Mouse (Mus musculus): ENCODE data around the gene Ptbp2. TPM values are rescaled to one million over a fixed set of nuclear protein-coding genes. Genes with fewer than 3 reads are reported as not detected.

Gene Ptbp2
- polyA plus RNA-seq, 1 experiment = 89.1 TPM

DNA sequence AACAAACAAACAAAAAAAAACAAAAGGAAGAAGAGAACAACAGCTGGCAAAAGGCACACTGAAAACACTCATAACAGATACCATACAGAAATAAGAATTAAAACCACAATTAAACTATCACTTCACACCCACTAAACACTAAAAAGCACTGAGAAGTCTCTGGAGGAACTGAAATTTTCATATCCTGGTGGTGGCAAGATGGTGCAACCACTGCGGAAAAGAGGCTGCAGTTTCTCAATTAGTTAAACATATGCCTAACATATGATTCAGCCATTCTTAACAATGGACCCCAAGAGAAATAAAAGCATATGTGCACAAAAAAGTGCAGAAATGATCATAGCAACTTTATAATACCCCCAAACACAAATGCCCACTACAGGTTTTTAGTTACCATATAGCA lies 5.0 kb downstream of the Ptbp2 start:
- no peak for DNase-seq
- TF ChIP-seq POLR2A (IDR thresholded peaks at IDR 0.05; ENCODE audit: borderline replicate concordance, insufficient read depth, low read length) (no peak), CTCF (IDR thresholded peaks at IDR 0.05; ENCODE audit: borderline replicate concordance, insufficient read depth, low read depth, low read length) (no peak)
- H3K27ac ChIP-seq (ENCODE audit: insufficient read depth, low read length) = no peak overlapping the region
- no peak overlapping the region for H3K4me3 ChIP-seq (replicated peaks; ENCODE audit: insufficient read depth, low read depth, low read length)
- 93% methylated on average over 1 of the region's 1 CpGs for WGBS
- no peaks in the 10 kb centered on the region for H3K27me3 ChIP-seq (ENCODE audit: control insufficient read depth, insufficient read depth, low read length)
- peaks cover 4% of the 10 kb centered on the region; the same call in 1 of the 2 replicates for H3K4me1 ChIP-seq (ENCODE audit: control insufficient read depth, insufficient read depth, low read length)

DNA sequence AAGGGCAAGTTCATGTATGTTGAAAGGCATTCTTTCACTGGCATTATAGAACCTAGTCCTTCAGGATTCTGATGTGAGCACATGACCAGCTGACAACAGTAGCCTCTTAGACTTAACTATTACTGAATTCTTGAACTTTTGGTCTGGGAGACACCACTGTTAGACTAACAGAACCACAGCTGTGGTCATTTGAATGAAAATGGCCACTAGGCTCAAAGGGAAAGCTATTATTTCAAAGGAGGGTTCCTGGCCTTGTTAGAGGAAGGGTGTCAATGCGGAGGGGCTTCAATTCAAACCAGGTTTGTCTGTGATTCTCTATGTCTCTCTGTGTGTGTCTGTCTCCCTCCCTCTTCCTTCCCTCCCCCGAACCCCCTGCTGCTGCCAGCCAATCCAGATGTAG lies 5.8 kb downstream of the Ptbp2 start:
- 69% methylated on average over 2 of the region's 2 CpGs for WGBS
- no peaks in the 10 kb centered on the region for H3K27me3 ChIP-seq (ENCODE audit: control insufficient read depth, insufficient read depth, low read length)
- no peak overlapping the region for H3K4me3 ChIP-seq (replicated peaks; ENCODE audit: insufficient read depth, low read depth, low read length)
- H3K27ac ChIP-seq (ENCODE audit: insufficient read depth, low read length) = no peak overlapping the region
- no peak for TF ChIP-seq CTCF (IDR thresholded peaks at IDR 0.05; ENCODE audit: borderline replicate concordance, insufficient read depth, low read depth, low read length)
- TF ChIP-seq POLR2A (IDR thresholded peaks at IDR 0.05; ENCODE audit: borderline replicate concordance, insufficient read depth, low read length) = no peak
- no peak for DNase-seq
- peaks cover 4% of the 10 kb centered on the region; the same call in 1 of the 2 replicates for H3K4me1 ChIP-seq (ENCODE audit: control insufficient read depth, insufficient read depth, low read length)

DNA sequence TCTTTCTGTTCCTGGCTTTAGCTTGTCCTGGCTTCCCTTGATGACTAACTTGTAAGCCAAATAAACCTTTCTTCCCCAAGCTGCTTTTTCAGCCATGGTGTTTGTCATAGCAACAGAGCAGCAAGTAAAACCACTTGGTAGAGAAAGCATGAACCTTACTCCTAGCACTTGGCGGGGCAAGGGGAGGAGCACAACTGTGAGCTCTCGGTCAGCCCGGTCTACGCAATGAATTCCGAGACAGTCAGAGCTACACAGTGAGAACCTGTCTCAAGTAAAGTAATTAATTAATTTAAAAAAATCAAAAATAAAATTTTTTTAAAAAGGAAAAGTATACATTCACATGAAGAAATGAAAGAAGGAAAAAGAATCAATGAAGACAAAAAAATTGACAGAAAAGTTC lies 8.1 kb downstream of the Ptbp2 start:
- H3K27ac ChIP-seq (ENCODE audit: insufficient read depth, low read length) = no peak overlapping the region
- no peak for TF ChIP-seq POLR2A (IDR thresholded peaks at IDR 0.05; ENCODE audit: borderline replicate concordance, insufficient read depth, low read length)
- TF ChIP-seq CTCF (IDR thresholded peaks at IDR 0.05; ENCODE audit: borderline replicate concordance, insufficient read depth, low read depth, low read length) = no peak
- no peak for DNase-seq
- H3K27me3 ChIP-seq (ENCODE audit: control insufficient read depth, insufficient read depth, low read length) = no peaks in the 10 kb centered on the region
- H3K4me1 ChIP-seq (ENCODE audit: control insufficient read depth, insufficient read depth, low read length) = peaks cover 7% of the 10 kb centered on the region; the same call in 1 of the 2 replicates
- WGBS = 87% methylated on average over 5 of the region's 5 CpGs
- no peak overlapping the region for H3K4me3 ChIP-seq (replicated peaks; ENCODE audit: insufficient read depth, low read depth, low read length)

DNA sequence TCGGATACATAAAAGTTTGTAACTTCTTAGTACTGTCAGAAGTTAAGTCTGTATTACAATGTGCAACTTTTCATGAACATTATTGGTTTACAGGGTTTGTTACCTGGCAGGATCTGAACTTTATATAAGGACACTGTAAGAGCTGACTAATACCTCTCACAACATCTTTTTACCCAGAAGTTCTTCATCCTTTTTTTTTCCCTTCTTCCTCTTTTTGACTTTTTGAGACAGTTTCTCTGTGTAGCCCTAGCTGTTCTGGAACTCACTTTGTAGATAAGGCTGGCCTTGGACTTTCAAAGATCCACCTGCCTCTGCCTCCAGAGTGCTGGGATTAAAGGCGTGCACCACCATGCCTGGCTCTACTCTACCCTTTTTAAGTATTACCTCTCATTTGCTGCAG lies 11.5 kb downstream of the Ptbp2 start:
- WGBS = 91% methylated on average over 2 of the region's 2 CpGs
- Histone ChIP-seq H3K27ac (ENCODE audit: insufficient read depth, low read length) (no peak overlapping the region), H3K27me3 (ENCODE audit: control insufficient read depth, insufficient read depth, low read length) (no peaks in the 10 kb centered on the region), H3K4me3 (replicated peaks; ENCODE audit: insufficient read depth, low read depth, low read length) (no peak overlapping the region), H3K4me1 (ENCODE audit: control insufficient read depth, insufficient read depth, low read length) (peaks cover 4% of the 10 kb centered on the region; the same call in 1 of the 2 replicates)
- DNase-seq = no peak
- TF ChIP-seq POLR2A (IDR thresholded peaks at IDR 0.05; ENCODE audit: borderline replicate concordance, insufficient read depth, low read length) (no peak), CTCF (IDR thresholded peaks at IDR 0.05; ENCODE audit: borderline replicate concordance, insufficient read depth, low read depth, low read length) (no peak)

DNA sequence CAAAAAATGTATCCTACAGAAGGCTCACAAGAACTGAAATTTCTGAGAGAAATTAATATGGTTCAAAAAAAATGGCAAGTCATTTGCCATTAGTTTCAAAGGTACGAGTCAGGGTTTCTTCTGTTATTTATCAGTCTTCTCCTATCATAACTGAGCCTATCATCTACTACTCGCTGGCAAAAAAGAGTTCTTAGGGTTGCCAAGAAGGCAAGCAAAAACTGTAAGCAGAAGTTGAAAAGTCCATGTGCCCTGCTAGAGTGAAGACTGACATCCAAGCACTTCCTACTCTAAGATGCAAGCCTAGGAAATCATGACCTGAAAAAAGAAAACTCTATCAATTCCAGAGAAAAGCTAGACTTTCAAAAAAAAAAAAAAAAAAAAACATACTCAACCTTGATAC lies 20.5 kb downstream of the Ptbp2 start:
- no peaks in the 10 kb centered on the region for H3K4me1 ChIP-seq (ENCODE audit: control insufficient read depth, insufficient read depth, low read length)
- 58% methylated on average over 2 of the region's 2 CpGs for WGBS
- no peak overlapping the region for H3K4me3 ChIP-seq (replicated peaks; ENCODE audit: insufficient read depth, low read depth, low read length)
- H3K27ac ChIP-seq (ENCODE audit: insufficient read depth, low read length) = no peak overlapping the region
- no peak for DNase-seq
- TF ChIP-seq CTCF (IDR thresholded peaks at IDR 0.05; ENCODE audit: borderline replicate concordance, insufficient read depth, low read depth, low read length) (no peak), POLR2A (IDR thresholded peaks at IDR 0.05; ENCODE audit: borderline replicate concordance, insufficient read depth, low read length) (no peak)
- H3K27me3 ChIP-seq (ENCODE audit: control insufficient read depth, insufficient read depth, low read length) = no peaks in the 10 kb centered on the region

DNA sequence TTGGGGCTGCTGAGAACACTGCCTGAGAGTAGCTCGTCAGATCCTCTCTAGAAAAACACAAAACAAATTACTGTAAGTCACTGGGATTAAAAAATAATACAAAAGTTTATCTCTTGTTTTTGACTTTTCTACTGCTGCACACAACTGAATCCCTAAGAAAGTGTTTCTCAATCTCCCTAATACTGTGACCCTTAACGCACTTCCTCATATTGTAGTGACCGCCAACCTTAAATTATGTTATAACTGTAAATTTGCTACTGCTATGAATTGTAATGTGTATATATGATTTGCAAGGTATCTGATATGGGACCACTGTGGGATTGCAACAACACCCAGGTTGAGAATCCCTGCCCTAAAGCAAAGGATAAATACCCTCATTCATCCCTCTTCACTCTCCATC lies 22.5 kb downstream of the Ptbp2 start:
- Histone ChIP-seq H3K4me1 (ENCODE audit: control insufficient read depth, insufficient read depth, low read length) (no peaks in the 10 kb centered on the region), H3K4me3 (replicated peaks; ENCODE audit: insufficient read depth, low read depth, low read length) (no peak overlapping the region), H3K27me3 (ENCODE audit: control insufficient read depth, insufficient read depth, low read length) (no peaks in the 10 kb centered on the region), H3K27ac (ENCODE audit: insufficient read depth, low read length) (no peak overlapping the region)
- TF ChIP-seq CTCF (IDR thresholded peaks at IDR 0.05; ENCODE audit: borderline replicate concordance, insufficient read depth, low read depth, low read length) = no peak
- no peak for TF ChIP-seq POLR2A (IDR thresholded peaks at IDR 0.05; ENCODE audit: borderline replicate concordance, insufficient read depth, low read length)
- DNase-seq = no peak
- WGBS = 95% methylated on average over 3 of the region's 3 CpGs

DNA sequence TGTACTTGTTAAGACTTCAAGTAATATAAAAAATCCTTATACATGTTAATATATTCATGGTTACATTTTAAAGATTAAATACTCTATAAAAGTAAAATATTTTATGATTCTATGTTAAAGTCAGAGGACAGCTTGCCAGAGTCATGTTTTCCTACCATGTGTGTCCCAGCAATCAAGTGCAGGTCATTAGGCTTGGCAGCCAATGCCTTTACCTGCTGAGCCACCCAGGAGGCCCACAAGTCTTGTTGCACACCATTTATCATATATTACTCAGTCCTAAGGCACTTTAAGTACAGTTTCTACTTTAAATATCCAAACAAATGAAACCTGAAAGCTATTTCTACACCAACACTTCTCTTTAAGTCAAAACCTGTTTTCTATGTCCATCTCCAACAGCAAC lies 30.5 kb downstream of the Ptbp2 start:
- Histone ChIP-seq H3K4me3 (replicated peaks; ENCODE audit: insufficient read depth, low read depth, low read length) (no peak overlapping the region), H3K4me1 (ENCODE audit: control insufficient read depth, insufficient read depth, low read length) (peaks cover 10% of the 10 kb centered on the region), H3K27me3 (ENCODE audit: control insufficient read depth, insufficient read depth, low read length) (no peaks in the 10 kb centered on the region), H3K27ac (ENCODE audit: insufficient read depth, low read length) (no peak overlapping the region)
- DNase-seq = peak; percentile 28 to 57
- TF ChIP-seq CTCF (IDR thresholded peaks at IDR 0.05; ENCODE audit: borderline replicate concordance, insufficient read depth, low read depth, low read length) = no peak
- TF ChIP-seq POLR2A (IDR thresholded peaks at IDR 0.05; ENCODE audit: borderline replicate concordance, insufficient read depth, low read length) = no peak

DNA sequence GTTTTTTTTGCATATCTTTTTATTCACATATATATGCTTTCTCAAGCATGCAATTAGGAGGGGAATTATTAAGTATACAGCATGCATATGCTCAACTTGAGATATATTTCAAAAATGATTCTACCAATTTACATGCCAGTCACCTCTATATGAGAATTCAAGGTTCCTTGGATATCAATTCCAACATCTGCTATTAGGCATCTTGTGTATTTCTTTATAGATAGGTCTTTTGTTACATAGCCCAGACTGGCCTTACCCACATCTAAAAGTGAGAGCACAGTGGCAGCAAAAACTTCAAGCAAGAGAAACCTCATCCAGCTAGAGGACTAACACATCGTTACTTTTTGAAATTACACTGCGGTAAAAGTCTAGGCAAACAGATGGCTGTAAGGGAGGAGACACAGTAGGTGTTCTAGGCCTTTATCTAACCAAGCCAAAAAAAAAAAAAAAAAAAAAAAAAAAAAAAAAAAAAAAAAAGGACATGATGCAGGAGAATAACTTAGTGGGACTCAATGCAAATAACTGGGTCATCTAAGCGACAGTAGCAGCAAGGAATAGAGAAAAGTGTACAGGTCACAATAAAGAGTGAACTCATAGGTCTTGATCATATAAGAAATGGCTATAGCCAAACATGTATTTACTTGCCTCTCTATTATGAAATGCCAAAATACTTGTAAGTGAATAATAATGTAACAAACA lies 34.6 kb downstream of the Ptbp2 start:
- Histone ChIP-seq H3K4me3 (replicated peaks; ENCODE audit: insufficient read depth, low read depth, low read length) (no peak overlapping the region), H3K27me3 (ENCODE audit: control insufficient read depth, insufficient read depth, low read length) (no peaks in the 10 kb centered on the region), H3K27ac (ENCODE audit: insufficient read depth, low read length) (no peak overlapping the region), H3K4me1 (ENCODE audit: control insufficient read depth, insufficient read depth, low read length) (peaks cover 10% of the 10 kb centered on the region)
- TF ChIP-seq CTCF (IDR thresholded peaks at IDR 0.05; ENCODE audit: borderline replicate concordance, insufficient read depth, low read depth, low read length) (no peak), POLR2A (IDR thresholded peaks at IDR 0.05; ENCODE audit: borderline replicate concordance, insufficient read depth, low read length) (no peak)
- peak; percentile 27 to 77 for DNase-seq
- WGBS = 3% methylated on average over 3 of the region's 3 CpGs

All from cerebellum, adult 2 months (tissue).